Mouse (Mus musculus): ENCODE data around the gene Ncapd2. TPM values are rescaled to one million over a fixed set of nuclear protein-coding genes. Genes with fewer than 3 reads are reported as not detected.

Gene Ncapd2
- polyA plus RNA-seq, 1 experiment from 2014 or later: 271 TPM

DNA sequence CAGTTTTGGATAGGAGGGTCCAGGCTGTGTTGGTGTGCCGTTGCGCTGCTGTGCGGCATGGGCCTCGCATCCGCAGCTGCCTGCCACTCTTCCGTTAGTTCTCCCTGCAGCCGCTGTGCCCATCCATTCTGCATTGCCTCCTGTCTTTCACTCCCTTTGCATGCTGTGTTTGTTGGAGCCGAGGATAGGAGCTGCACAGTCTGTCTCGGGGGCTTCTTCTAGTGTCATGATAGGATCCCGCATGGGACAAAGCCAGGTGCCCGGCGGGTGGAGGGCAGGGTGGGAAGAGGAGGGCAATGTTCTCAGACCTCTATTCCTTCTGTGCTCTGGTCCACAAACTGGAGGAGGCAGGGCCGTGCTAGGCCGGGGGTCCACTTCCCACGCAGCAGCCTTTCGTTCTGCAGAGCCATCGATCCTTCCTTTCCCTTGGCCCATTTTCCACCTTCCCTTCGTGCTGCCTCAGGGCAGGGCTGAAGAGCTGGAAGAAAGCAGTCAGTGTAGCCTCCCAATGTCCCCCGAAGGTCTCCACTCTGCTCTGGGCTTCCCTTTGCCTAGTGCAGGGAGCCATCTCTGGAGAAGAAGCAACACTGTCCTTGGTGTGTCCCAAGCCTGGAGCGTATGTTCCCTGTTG is 29.7 kb upstream of the Ncapd2 start:
- 90% methylated on average over 20 of the region's 20 CpGs for WGBS

DNA sequence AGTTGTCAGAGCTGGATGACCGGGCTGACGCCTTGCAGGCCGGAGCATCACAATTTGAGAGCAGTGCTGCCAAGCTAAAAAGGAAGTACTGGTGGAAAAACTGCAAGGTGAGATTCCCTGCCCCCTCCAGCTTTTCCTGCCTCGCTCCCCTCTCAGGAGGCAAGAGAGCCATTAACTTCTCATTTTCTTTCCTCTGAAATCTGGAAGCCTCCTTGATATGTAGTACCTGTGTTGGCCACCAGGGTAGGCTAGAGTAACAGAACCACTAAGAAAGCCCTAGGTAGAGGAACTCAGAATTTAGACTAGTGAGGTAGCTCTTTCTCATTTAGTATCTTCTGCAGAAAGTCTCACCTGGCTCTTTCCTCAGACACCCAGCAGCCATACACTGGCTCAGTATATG is 27.5 kb upstream of the Ncapd2 start:
- Histone ChIP-seq H3K27me3 (ENCODE audit: control insufficient read depth, insufficient read depth, low read length) (no peaks in the 10 kb centered on the region), H3K9ac (ENCODE audit: low read length) (no peak overlapping the region), H3K27ac (ENCODE audit: low read depth, low read length) (no peak overlapping the region), H3K4me3 (ENCODE audit: low read depth, low read length) (no peak overlapping the region), H3K4me2 (ENCODE audit: low read depth, low read length, severe bottlenecking) (no peak overlapping the region), H3K36me3 (ENCODE audit: control insufficient read depth, insufficient read depth, low read length) (no peaks in the 10 kb centered on the region), H3K9me3 (ENCODE audit: control insufficient read depth, low read length) (no peaks in the 10 kb centered on the region), H3K4me1 (replicated peaks; ENCODE audit: control insufficient read depth, insufficient read depth, low read length) (no peaks in the 10 kb centered on the region; the same call in 1 of the 2 replicates)
- ATAC-seq (replicated peaks; ENCODE audit: low FRiP score): no peak
- DNase-seq (ENCODE audit: low spot score): peak; percentile 50
- 84% methylated on average over 4 of the region's 4 CpGs for WGBS

More for the DNA sequence above, 29.7 kb upstream of the Ncapd2 start:
- DNase-seq (ENCODE audit: low spot score) (peak; percentile 44), ATAC-seq (replicated peaks; ENCODE audit: low FRiP score) (no peak)
- no peaks in the 10 kb centered on the region for H3K4me1 ChIP-seq (replicated peaks; ENCODE audit: control insufficient read depth, insufficient read depth, low read length)
- H3K27ac ChIP-seq (ENCODE audit: low read depth, low read length): no peak overlapping the region
- no peaks in the 10 kb centered on the region for H3K9me3 ChIP-seq (ENCODE audit: control insufficient read depth, low read length)
- H3K9ac ChIP-seq (ENCODE audit: low read length): no peak overlapping the region
- no peaks in the 10 kb centered on the region for H3K27me3 ChIP-seq (ENCODE audit: control insufficient read depth, insufficient read depth, low read length)
- no peak overlapping the region for H3K4me2 ChIP-seq (ENCODE audit: low read depth, low read length, severe bottlenecking)
- H3K4me3 ChIP-seq (ENCODE audit: low read depth, low read length): no peak overlapping the region
- no peaks in the 10 kb centered on the region for H3K36me3 ChIP-seq (ENCODE audit: control insufficient read depth, insufficient read depth, low read length)

DNA sequence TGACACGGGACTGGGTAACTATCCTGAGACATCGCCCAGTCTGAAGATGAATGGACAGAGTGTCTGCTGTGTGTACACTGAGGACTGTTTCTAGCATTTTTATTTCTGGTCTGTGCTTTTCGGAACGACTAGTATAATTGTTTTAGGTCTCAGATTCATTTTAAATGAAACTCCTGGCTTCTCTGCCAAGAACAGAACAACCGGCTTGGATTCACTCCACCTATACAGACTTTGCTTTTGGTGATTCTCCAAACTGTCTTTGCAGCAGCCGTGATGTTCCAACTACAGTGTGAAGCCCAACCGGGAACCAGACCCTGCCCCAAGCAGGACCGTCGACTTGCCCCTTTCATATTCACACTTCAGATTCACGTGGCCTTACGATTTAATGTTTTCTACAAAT is 26.4 kb upstream of the Ncapd2 start:
- H3K4me3 ChIP-seq (ENCODE audit: low read depth, low read length): no peak overlapping the region
- H3K9ac ChIP-seq (ENCODE audit: low read length): no peak overlapping the region
- ATAC-seq (replicated peaks; ENCODE audit: low FRiP score): no peak

DNA sequence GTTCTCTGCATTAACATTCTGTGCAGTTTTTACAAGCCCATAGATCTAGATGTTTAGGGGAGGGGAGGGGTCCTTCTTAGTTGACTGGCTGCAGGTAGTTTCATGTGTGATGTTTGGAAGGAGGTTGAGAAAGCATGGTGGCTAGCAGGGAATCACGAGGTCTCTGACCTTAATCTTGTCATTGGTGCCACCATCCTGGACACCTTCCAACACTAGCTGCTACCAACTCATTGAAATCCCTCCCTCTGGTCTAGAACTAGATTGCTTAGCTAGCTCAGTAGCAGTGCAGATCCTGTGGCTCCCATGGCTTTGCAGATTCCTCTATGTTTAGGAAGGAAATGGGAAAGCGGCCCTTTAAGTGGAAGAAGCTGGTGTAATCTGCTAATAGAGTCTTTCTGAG is 25.4 kb upstream of the Ncapd2 start:
- no peaks in the 10 kb centered on the region; the same call in 1 of the 2 replicates for H3K4me1 ChIP-seq (replicated peaks; ENCODE audit: control insufficient read depth, insufficient read depth, low read length)
- WGBS: 89% methylated on average over 2 of the region's 2 CpGs
- H3K36me3 ChIP-seq (ENCODE audit: control insufficient read depth, insufficient read depth, low read length): no peaks in the 10 kb centered on the region
- no peaks in the 10 kb centered on the region for H3K27me3 ChIP-seq (ENCODE audit: control insufficient read depth, insufficient read depth, low read length)
- ATAC-seq (replicated peaks; ENCODE audit: low FRiP score): no peak
- H3K9me3 ChIP-seq (ENCODE audit: control insufficient read depth, low read length): no peaks in the 10 kb centered on the region
- no peak overlapping the region for H3K27ac ChIP-seq (ENCODE audit: low read depth, low read length)
- H3K9ac ChIP-seq (ENCODE audit: low read length): peak overlapping the region; percentile 12; the same call in 1 of the 2 replicates
- no peak overlapping the region for H3K4me2 ChIP-seq (ENCODE audit: low read depth, low read length, severe bottlenecking)
- DNase-seq (ENCODE audit: low spot score): peak; percentile 37
- H3K4me3 ChIP-seq (ENCODE audit: low read depth, low read length): no peak overlapping the region

More for the DNA sequence above, 26.4 kb upstream of the Ncapd2 start:
- no peaks in the 10 kb centered on the region; the same call in 1 of the 2 replicates for H3K4me1 ChIP-seq (replicated peaks; ENCODE audit: control insufficient read depth, insufficient read depth, low read length)
- peak; percentile 14 for DNase-seq (ENCODE audit: low spot score)
- H3K4me2 ChIP-seq (ENCODE audit: low read depth, low read length, severe bottlenecking): no peak overlapping the region
- no peaks in the 10 kb centered on the region for H3K27me3 ChIP-seq (ENCODE audit: control insufficient read depth, insufficient read depth, low read length)
- H3K27ac ChIP-seq (ENCODE audit: low read depth, low read length): no peak overlapping the region
- WGBS: 92% methylated on average over 11 of the region's 11 CpGs
- no peaks in the 10 kb centered on the region for H3K36me3 ChIP-seq (ENCODE audit: control insufficient read depth, insufficient read depth, low read length)
- no peaks in the 10 kb centered on the region for H3K9me3 ChIP-seq (ENCODE audit: control insufficient read depth, low read length)

DNA sequence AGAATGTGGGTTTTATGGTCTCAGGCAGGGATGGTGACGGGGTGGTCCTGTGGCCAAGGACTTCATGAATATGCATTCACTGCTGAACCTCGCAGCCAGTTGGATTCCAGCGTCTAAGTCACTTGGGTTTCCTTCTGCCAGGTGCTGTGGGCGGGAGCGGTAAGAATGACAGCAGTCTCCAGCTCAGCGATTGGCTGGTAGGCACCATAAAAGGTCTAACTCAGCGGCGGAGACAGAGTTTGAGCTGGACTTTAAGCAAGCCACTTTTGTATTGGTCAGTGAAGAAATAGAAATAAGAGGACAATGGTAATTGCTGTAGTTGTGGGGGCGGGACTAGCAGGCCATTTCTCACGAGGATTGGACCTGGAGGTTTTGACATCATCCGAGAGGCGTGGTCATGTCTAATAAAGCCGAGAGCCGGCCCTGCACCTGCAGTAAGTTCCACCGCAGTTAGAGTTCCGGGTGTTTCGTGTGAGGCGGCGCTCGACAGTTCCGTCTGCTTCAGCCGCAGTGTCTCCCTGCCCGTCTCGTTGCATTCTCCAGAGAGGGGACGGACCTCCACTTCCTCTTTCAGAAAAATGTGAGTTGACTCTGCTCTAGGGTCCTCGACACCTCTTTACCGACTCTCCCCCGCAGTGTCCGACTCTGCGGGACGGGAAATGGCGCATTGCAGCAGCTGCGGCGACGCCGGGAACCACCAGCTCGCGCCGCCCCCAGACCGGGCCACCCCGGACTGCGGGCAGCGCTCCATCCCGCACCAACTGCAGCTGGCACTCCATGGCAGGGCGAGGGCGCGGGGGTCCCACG is 23.9 kb upstream of the Ncapd2 start, which contains the start of gene Vamp1:
Gene Vamp1, plus strand, starts transcription at position 404 of the 807 bp plus-strand sequence.
- Histone ChIP-seq H3K9ac (ENCODE audit: low read length) (peak within 1 kb of the TSS; percentile 89), H3K9me3 (ENCODE audit: control insufficient read depth, low read length) (no peaks in the 10 kb centered on the region), H3K4me1 (replicated peaks; ENCODE audit: control insufficient read depth, insufficient read depth, low read length) (no peaks in the 10 kb centered on the region; the same call in 1 of the 2 replicates), H3K27ac (ENCODE audit: low read depth, low read length) (no peak within 1 kb of the TSS), H3K4me3 (ENCODE audit: low read depth, low read length) (peak within 1 kb of the TSS; percentile 69), H3K4me2 (ENCODE audit: low read depth, low read length, severe bottlenecking) (peak within 1 kb of the TSS; percentile 99), H3K27me3 (ENCODE audit: control insufficient read depth, insufficient read depth, low read length) (no peaks in the 10 kb centered on the region), H3K36me3 (ENCODE audit: control insufficient read depth, insufficient read depth, low read length) (no peaks in the 10 kb centered on the region)
- DNase-seq (ENCODE audit: low spot score): peak; percentile 93
- ATAC-seq (replicated peaks; ENCODE audit: low FRiP score): peak; percentile 96
- WGBS: 1% methylated on average over 48 of the region's 48 CpGs

DNA sequence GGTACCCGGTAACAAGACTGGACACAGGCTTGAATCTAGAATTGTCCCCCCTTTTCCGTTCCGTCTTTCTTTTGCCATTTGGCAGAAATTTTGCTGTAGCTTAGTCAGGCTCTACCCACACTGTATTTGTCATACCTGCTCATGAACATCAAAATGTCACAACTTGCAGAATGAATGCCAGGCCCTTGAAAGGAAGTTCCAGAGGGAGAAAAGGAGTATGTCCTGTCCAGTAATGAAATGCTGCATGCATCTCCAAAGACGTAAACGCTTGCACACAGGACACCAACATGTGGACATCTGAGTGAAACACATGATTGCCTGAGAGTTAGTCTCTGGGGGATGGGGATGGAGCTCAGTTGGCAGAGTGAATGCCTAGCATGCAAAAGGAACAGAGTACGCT is 22.2 kb upstream of the Ncapd2 start:
- Histone ChIP-seq H3K9ac (ENCODE audit: low read length) (no peak overlapping the region), H3K27ac (ENCODE audit: low read depth, low read length) (no peak overlapping the region), H3K4me1 (replicated peaks; ENCODE audit: control insufficient read depth, insufficient read depth, low read length) (no peaks in the 10 kb centered on the region; the same call in 1 of the 2 replicates), H3K36me3 (ENCODE audit: control insufficient read depth, insufficient read depth, low read length) (no peaks in the 10 kb centered on the region), H3K4me2 (ENCODE audit: low read depth, low read length, severe bottlenecking) (no peak overlapping the region), H3K9me3 (ENCODE audit: control insufficient read depth, low read length) (no peaks in the 10 kb centered on the region), H3K27me3 (ENCODE audit: control insufficient read depth, insufficient read depth, low read length) (no peaks in the 10 kb centered on the region), H3K4me3 (ENCODE audit: low read depth, low read length) (no peak overlapping the region)
- ATAC-seq (replicated peaks; ENCODE audit: low FRiP score) (no peak), DNase-seq (ENCODE audit: low spot score) (peak; percentile 33)
- 80% methylated on average over 6 of the region's 6 CpGs for WGBS

DNA sequence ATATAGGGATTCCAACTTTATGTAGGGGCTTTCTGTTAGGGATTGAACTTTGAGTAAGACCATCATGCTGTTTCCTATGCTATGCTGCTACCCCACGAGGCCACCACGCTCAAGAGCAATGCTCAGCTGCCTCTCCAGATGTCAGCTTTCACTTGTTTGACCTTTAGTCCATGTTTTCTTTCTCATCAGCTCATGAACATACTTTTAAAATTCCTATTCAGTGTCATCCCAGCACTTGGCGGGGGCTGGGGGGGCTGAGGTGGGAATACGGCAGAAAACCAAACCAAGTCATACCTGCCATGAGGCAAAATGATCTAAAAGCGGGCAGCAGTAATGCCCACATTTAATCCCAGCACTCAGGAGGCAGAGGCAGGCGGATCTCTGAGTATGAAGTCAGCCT is 21.6 kb upstream of the Ncapd2 start:
- DNase-seq (ENCODE audit: low spot score) (peak; percentile 31), ATAC-seq (replicated peaks; ENCODE audit: low FRiP score) (no peak)
- 75% methylated on average over 6 of the region's 6 CpGs for WGBS
- H3K9ac ChIP-seq (ENCODE audit: low read length): no peak overlapping the region
- H3K27ac ChIP-seq (ENCODE audit: low read depth, low read length): no peak overlapping the region
- H3K36me3 ChIP-seq (ENCODE audit: control insufficient read depth, insufficient read depth, low read length): no peaks in the 10 kb centered on the region
- no peaks in the 10 kb centered on the region for H3K27me3 ChIP-seq (ENCODE audit: control insufficient read depth, insufficient read depth, low read length)
- H3K4me1 ChIP-seq (replicated peaks; ENCODE audit: control insufficient read depth, insufficient read depth, low read length): no peaks in the 10 kb centered on the region; the same call in 1 of the 2 replicates
- H3K4me2 ChIP-seq (ENCODE audit: low read depth, low read length, severe bottlenecking): no peak overlapping the region
- no peak overlapping the region for H3K4me3 ChIP-seq (ENCODE audit: low read depth, low read length)
- no peaks in the 10 kb centered on the region for H3K9me3 ChIP-seq (ENCODE audit: control insufficient read depth, low read length)

DNA sequence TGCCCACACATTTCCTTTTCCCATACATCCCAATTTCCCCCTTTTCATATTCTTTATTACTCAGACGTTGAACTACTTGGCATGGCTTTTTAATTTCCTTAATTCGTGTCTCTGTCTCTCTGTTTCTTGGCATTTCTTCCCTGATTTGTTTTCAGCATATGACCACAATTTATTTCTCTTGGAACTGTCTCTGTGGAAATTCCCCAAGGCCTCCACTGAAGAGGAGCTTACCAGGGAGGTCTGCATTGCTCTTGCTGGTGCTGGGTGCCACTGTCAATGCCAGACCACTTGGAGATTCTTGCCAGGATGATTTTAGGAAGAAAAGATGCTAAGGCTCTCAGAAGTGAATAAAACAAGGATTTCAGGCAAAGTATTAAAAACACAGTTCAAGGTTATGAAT is 21.1 kb upstream of the Ncapd2 start:
- Histone ChIP-seq H3K4me3 (ENCODE audit: low read depth, low read length) (no peak overlapping the region), H3K36me3 (ENCODE audit: control insufficient read depth, insufficient read depth, low read length) (no peaks in the 10 kb centered on the region), H3K9me3 (ENCODE audit: control insufficient read depth, low read length) (no peaks in the 10 kb centered on the region), H3K27ac (ENCODE audit: low read depth, low read length) (no peak overlapping the region), H3K4me1 (replicated peaks; ENCODE audit: control insufficient read depth, insufficient read depth, low read length) (no peaks in the 10 kb centered on the region; the same call in 1 of the 2 replicates), H3K9ac (ENCODE audit: low read length) (no peak overlapping the region), H3K27me3 (ENCODE audit: control insufficient read depth, insufficient read depth, low read length) (no peaks in the 10 kb centered on the region), H3K4me2 (ENCODE audit: low read depth, low read length, severe bottlenecking) (no peak overlapping the region)
- no peak for DNase-seq (ENCODE audit: low spot score)
- no peak for ATAC-seq (replicated peaks; ENCODE audit: low FRiP score)
- WGBS: 67% methylated on average over 2 of the region's 2 CpGs

Data from forebrain, embryonic 11.5 days (tissue).